Mouse (Mus musculus): Measurements from ENCODE around the gene Olfr187. TPM values are rescaled to one million over a fixed set of nuclear protein-coding genes. Genes with fewer than 3 reads are reported as not detected.
"Not testable (repeated sequence)": the region's sequence is repeated elsewhere in the genome, so short reads cannot be mapped to it uniquely, and the experiment has no call there.

Gene Olfr187
- not detected in 2 replicates for polyA plus RNA-seq (2015; fragmentation: Nextera tagmentation; extraction: Ambion mirVana)

- Histone ChIP-seq H3K9ac (replicated peaks) (no peak within 1 kb of the TSS), H3K36me3 (no peaks in the 10 kb centered on the region), H3K4me3 (no peak within 1 kb of the TSS), H3K4me1 (no peaks in the 10 kb centered on the region), H3K9me3 (no peaks in the 10 kb centered on the region), H3K4me2 (replicated peaks) (no peak within 1 kb of the TSS), H3K27ac (replicated peaks) (no peak within 1 kb of the TSS), H3K27me3 (no peaks in the 10 kb centered on the region)
- WGBS, result 94% methylated on average over 7 of the region's 7 CpGs
- ATAC-seq (replicated peaks), result no peak
Observed at GRCm38 (mm10) chr16:59039710-59040109, at the start of gene Olfr187. Gene Olfr187 (minus strand): TSS chr16:59039767.

GRCm38 (mm10) chr16:59081113-59081512 is 41.5 kb upstream of the Olfr187 start:
- H3K36me3 ChIP-seq; H3K4me1 ChIP-seq; H3K27me3 ChIP-seq; H3K4me2 ChIP-seq (replicated peaks); H3K27ac ChIP-seq (replicated peaks); ATAC-seq (replicated peaks); H3K9ac ChIP-seq (replicated peaks); H3K9me3 ChIP-seq; H3K4me3 ChIP-seq: not testable (repeated sequence)
- 89% methylated on average over 2 of the region's 2 CpGs for WGBS

GRCm38 (mm10) chr16:59077905-59078304 is 38.3 kb upstream of the Olfr187 start, which contains the start of gene Olfr190:
Gene Olfr190 (minus strand): TSS chr16:59078005.
- ATAC-seq (replicated peaks), result no peak
- WGBS, result 88% methylated on average over 5 of the region's 5 CpGs

GRCm38 (mm10) chr16:59073520-59073919 is 34.0 kb upstream of the Olfr187 start:
- no peaks in the 10 kb centered on the region for H3K27me3 ChIP-seq
- no peaks in the 10 kb centered on the region for H3K4me1 ChIP-seq
- no peak for ATAC-seq (replicated peaks)
- no peak overlapping the region for H3K9ac ChIP-seq (replicated peaks)
- WGBS, result 96% methylated on average over 1 of the region's 1 CpGs
- H3K27ac ChIP-seq (replicated peaks), result no peak overlapping the region
- H3K4me3 ChIP-seq, result no peak overlapping the region
- H3K36me3 ChIP-seq, result no peaks in the 10 kb centered on the region
- no peaks in the 10 kb centered on the region for H3K9me3 ChIP-seq
- H3K4me2 ChIP-seq (replicated peaks), result no peak overlapping the region

More at GRCm38 (mm10) chr16:59077905-59078304, 38.3 kb upstream of the Olfr187 start, which contains the start of gene Olfr190:
- H3K9me3 ChIP-seq, result no peaks in the 10 kb centered on the region
- no peaks in the 10 kb centered on the region for H3K36me3 ChIP-seq
- H3K4me2 ChIP-seq (replicated peaks), result no peak within 1 kb of the TSS
- H3K4me1 ChIP-seq, result no peaks in the 10 kb centered on the region
- H3K4me3 ChIP-seq, result no peak within 1 kb of the TSS
- H3K27ac ChIP-seq (replicated peaks), result no peak within 1 kb of the TSS
- H3K9ac ChIP-seq (replicated peaks), result no peak within 1 kb of the TSS
- H3K27me3 ChIP-seq, result no peaks in the 10 kb centered on the region

GRCm38 (mm10) chr16:59071755-59072154 is 32.2 kb upstream of the Olfr187 start:
- Histone ChIP-seq H3K27me3 (no peaks in the 10 kb centered on the region), H3K36me3 (no peaks in the 10 kb centered on the region), H3K4me1 (no peaks in the 10 kb centered on the region), H3K27ac (replicated peaks) (no peak overlapping the region), H3K4me3 (no peak overlapping the region), H3K9ac (replicated peaks) (no peak overlapping the region), H3K9me3 (no peaks in the 10 kb centered on the region), H3K4me2 (replicated peaks) (no peak overlapping the region)
- no peak for ATAC-seq (replicated peaks)

GRCm38 (mm10) chr16:59062411-59062810 is 22.8 kb upstream of the Olfr187 start:
- not testable (repeated sequence) for H3K36me3 ChIP-seq; H3K4me1 ChIP-seq; H3K27me3 ChIP-seq; H3K9ac ChIP-seq (replicated peaks); H3K27ac ChIP-seq (replicated peaks); ATAC-seq (replicated peaks); H3K4me2 ChIP-seq (replicated peaks); H3K9me3 ChIP-seq; H3K4me3 ChIP-seq
- 69% methylated on average over 3 of the region's 3 CpGs for WGBS

GRCm38 (mm10) chr16:59049286-59049685 is 9.7 kb upstream of the Olfr187 start:
- WGBS, result 98% methylated on average over 2 of the region's 2 CpGs

GRCm38 (mm10) chr16:59048860-59049259 is 9.3 kb upstream of the Olfr187 start:
- WGBS, result 87% methylated on average over 1 of the region's 1 CpGs
- Histone ChIP-seq H3K36me3 (no peaks in the 10 kb centered on the region), H3K27ac (replicated peaks) (no peak overlapping the region), H3K4me1 (no peaks in the 10 kb centered on the region), H3K27me3 (no peaks in the 10 kb centered on the region), H3K9me3 (no peaks in the 10 kb centered on the region), H3K4me2 (replicated peaks) (no peak overlapping the region), H3K9ac (replicated peaks) (no peak overlapping the region), H3K4me3 (no peak overlapping the region)
- no peak for ATAC-seq (replicated peaks)

More at GRCm38 (mm10) chr16:59049286-59049685, 9.7 kb upstream of the Olfr187 start:
- H3K9ac ChIP-seq (replicated peaks); H3K27me3 ChIP-seq; H3K27ac ChIP-seq (replicated peaks); H3K4me3 ChIP-seq; ATAC-seq (replicated peaks); H3K4me1 ChIP-seq; H3K9me3 ChIP-seq; H3K4me2 ChIP-seq (replicated peaks); H3K36me3 ChIP-seq: not testable (repeated sequence)

GRCm38 (mm10) chr16:59047579-59047978 is 8.0 kb upstream of the Olfr187 start:
- ATAC-seq (replicated peaks), result no peak
- Histone ChIP-seq H3K36me3 (no peaks in the 10 kb centered on the region), H3K9ac (replicated peaks) (no peak overlapping the region), H3K4me2 (replicated peaks) (no peak overlapping the region), H3K4me1 (no peaks in the 10 kb centered on the region), H3K27ac (replicated peaks) (no peak overlapping the region), H3K9me3 (no peaks in the 10 kb centered on the region), H3K27me3 (no peaks in the 10 kb centered on the region), H3K4me3 (no peak overlapping the region)
- 73% methylated on average over 4 of the region's 4 CpGs for WGBS

- ATAC-seq (replicated peaks), result no peak
- no peak overlapping the region for H3K4me3 ChIP-seq
Observed at GRCm38 (mm10) chr16:59045835-59046234, 6.3 kb upstream of the Olfr187 start.

GRCm38 (mm10) chr16:59030191-59030590 is 9.4 kb downstream of the Olfr187 start, which contains the start of gene Olfr186:
Gene Olfr186 (minus strand): TSS chr16:59030291.
- Histone ChIP-seq H3K4me3 (no peak within 1 kb of the TSS), H3K9ac (replicated peaks) (no peak within 1 kb of the TSS), H3K27me3 (no peaks in the 10 kb centered on the region), H3K27ac (replicated peaks) (no peak within 1 kb of the TSS), H3K36me3 (no peaks in the 10 kb centered on the region), H3K4me1 (no peaks in the 10 kb centered on the region), H3K9me3 (no peaks in the 10 kb centered on the region), H3K4me2 (replicated peaks) (no peak within 1 kb of the TSS)
- 97% methylated on average over 4 of the region's 4 CpGs for WGBS
- ATAC-seq (replicated peaks), result no peak

More at GRCm38 (mm10) chr16:59045835-59046234, 6.3 kb upstream of the Olfr187 start:
- H3K36me3 ChIP-seq, result no peaks in the 10 kb centered on the region
- H3K4me1 ChIP-seq, result no peaks in the 10 kb centered on the region
- H3K27me3 ChIP-seq, result no peaks in the 10 kb centered on the region
- 79% methylated on average over 3 of the region's 3 CpGs for WGBS
- H3K9me3 ChIP-seq, result no peaks in the 10 kb centered on the region
- H3K9ac ChIP-seq (replicated peaks), result no peak overlapping the region
- H3K4me2 ChIP-seq (replicated peaks), result no peak overlapping the region
- H3K27ac ChIP-seq (replicated peaks), result no peak overlapping the region

- Histone ChIP-seq H3K9me3 (no peaks in the 10 kb centered on the region), H3K27ac (replicated peaks) (no peak overlapping the region), H3K4me2 (replicated peaks) (no peak overlapping the region), H3K9ac (replicated peaks) (no peak overlapping the region), H3K4me3 (no peak overlapping the region), H3K36me3 (no peaks in the 10 kb centered on the region), H3K27me3 (no peaks in the 10 kb centered on the region), H3K4me1 (no peaks in the 10 kb centered on the region)
- WGBS, result 63% methylated on average over 2 of the region's 2 CpGs
- no peak for ATAC-seq (replicated peaks)
Observed at GRCm38 (mm10) chr16:59013357-59014018, 26.1 kb downstream of the Olfr187 start.

- no peak overlapping the region for H3K4me2 ChIP-seq (replicated peaks)
- no peaks in the 10 kb centered on the region for H3K9me3 ChIP-seq
- no peak overlapping the region for H3K27ac ChIP-seq (replicated peaks)
- H3K27me3 ChIP-seq, result no peaks in the 10 kb centered on the region
- ATAC-seq (replicated peaks), result no peak
- no peak overlapping the region for H3K4me3 ChIP-seq
- no peaks in the 10 kb centered on the region for H3K4me1 ChIP-seq
- no peaks in the 10 kb centered on the region for H3K36me3 ChIP-seq
- no peak overlapping the region for H3K9ac ChIP-seq (replicated peaks)
Observed at GRCm38 (mm10) chr16:59007146-59007545, 32.4 kb downstream of the Olfr187 start.
